Mouse (Mus musculus) megakaryocyte, embryonic 14.5 days (primary cell): ENCODE measurements at regions not wholly inside any gene's neighbourhood (a gene's known extent, or its start where the extent isn't known, plus 50 kb on each side); places are given as distances from the start of the nearest gene placed in this dataset.

Experiments used
- H3K27me3 ChIP-seq: replicated peaks from 2 replicates; pipeline ENCODE3; 2012; ENCODE audit warnings: inconsistent platforms
- H3K36me3 ChIP-seq: replicated peaks from 2 replicates; pipeline ENCODE3; 2012; ENCODE audit warnings: low read length, inconsistent platforms, mixed read lengths
- H3K4me1 ChIP-seq: 2 replicates; pipeline ENCODE4 v1.6.1; 2012; ENCODE audit warnings: inconsistent platforms
- H3K4me3 ChIP-seq: replicated peaks from 2 replicates; pipeline ENCODE3; 2012; ENCODE audit warnings: moderate library complexity, mild to moderate bottlenecking, inconsistent platforms
- H3K9me3 ChIP-seq: 2 replicates; pipeline ENCODE4 v1.6.1; 2012; ENCODE audit warnings: inconsistent platforms
- FLI1 ChIP-seq: IDR thresholded peaks from 2 replicates; pipeline ENCODE4 v1.6.1; 2012; ENCODE audit warnings: low read length, inconsistent platforms, mixed read lengths
- GATA1 ChIP-seq: IDR thresholded peaks from 3 replicates; pipeline ENCODE4 v1.6.1; 2012; ENCODE audit warnings: mixed read lengths, low read length, inconsistent platforms, borderline replicate concordance

GRCm38 (mm10) chr17:47317651-47318050, 51.0 kb upstream of the Mrps10 start:
- Histone ChIP-seq H3K9me3 (no peaks in the 10 kb centered on the region), H3K36me3 (peaks cover 67% of the 10 kb centered on the region), H3K4me1 (peaks cover 22% of the 10 kb centered on the region), H3K27me3 (peaks cover 15% of the 10 kb centered on the region), H3K4me3 (no peak overlapping the region)
- TF ChIP-seq GATA1 (no peak), FLI1 (no peak)

GRCm38 (mm10) chr17:47313162-47313561, 55.5 kb upstream of the Mrps10 start:
- Histone ChIP-seq H3K36me3 (peaks cover 46% of the 10 kb centered on the region), H3K4me3 (no peak overlapping the region), H3K27me3 (peaks cover 6% of the 10 kb centered on the region), H3K4me1 (peaks cover 12% of the 10 kb centered on the region), H3K9me3 (0 out of 2 replicates have a peak, but pooled peaks cover 5% of the 10 kb centered on the region)
- TF ChIP-seq GATA1 (no peak), FLI1 (no peak)

GRCm38 (mm10) chr17:47311272-47311671, 57.4 kb upstream of the Mrps10 start:
- peaks cover 42% of the 10 kb centered on the region for H3K36me3 ChIP-seq
- no peak overlapping the region for H3K4me3 ChIP-seq
- H3K9me3 ChIP-seq, result 0 out of 2 replicates have a peak, but pooled peaks cover 5% of the 10 kb centered on the region
- H3K27me3 ChIP-seq, result peaks cover 6% of the 10 kb centered on the region
- TF ChIP-seq FLI1, result no peak
- no peak for TF ChIP-seq GATA1
- 0 out of 2 replicates have a peak, but pooled peaks cover 3% of the 10 kb centered on the region for H3K4me1 ChIP-seq

GRCm38 (mm10) chr17:47306027-47306761, 62.5 kb upstream of the Mrps10 start:
- TF ChIP-seq FLI1 (no peak), GATA1 (no peak)
- Histone ChIP-seq H3K27me3 (peaks cover 3% of the 10 kb centered on the region), H3K36me3 (peaks cover 13% of the 10 kb centered on the region), H3K4me3 (no peak overlapping the region), H3K4me1 (peaks cover 4% of the 10 kb centered on the region; the same call in 1 of the 2 replicates), H3K9me3 (0 out of 2 replicates have a peak, but pooled peaks cover 5% of the 10 kb centered on the region)

- TF ChIP-seq GATA1 (no peak), FLI1 (no peak)
- H3K4me1 ChIP-seq, result peaks cover 13% of the 10 kb centered on the region
- peaks cover 7% of the 10 kb centered on the region for H3K36me3 ChIP-seq
- H3K4me3 ChIP-seq, result no peak overlapping the region
- no peaks in the 10 kb centered on the region for H3K9me3 ChIP-seq
- peaks cover 3% of the 10 kb centered on the region for H3K27me3 ChIP-seq
Measured at GRCm38 (mm10) chr17:47304463-47305199, 64.1 kb upstream of the Mrps10 start.

DNA sequence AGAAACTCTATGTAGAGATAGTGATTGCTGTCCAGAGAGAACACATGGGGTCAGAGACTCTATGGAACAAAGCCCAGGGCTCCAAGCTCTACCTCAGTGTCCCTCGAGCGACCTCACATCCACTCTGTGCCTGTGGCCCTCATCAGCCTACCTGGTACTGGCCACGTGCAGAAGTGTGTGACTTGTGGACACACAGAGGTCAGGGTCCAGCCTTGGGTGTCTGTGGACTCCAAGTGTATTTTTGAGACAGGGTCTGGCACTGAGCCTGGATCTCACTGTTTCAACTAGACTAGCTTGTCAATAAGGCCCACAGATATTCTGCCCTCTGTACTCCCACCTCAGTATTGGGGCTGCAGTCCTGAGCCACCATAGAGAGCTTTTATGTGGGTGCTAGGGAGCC, 65.1 kb upstream of the Mrps10 start:
- H3K4me1 ChIP-seq, result peaks cover 16% of the 10 kb centered on the region

DNA sequence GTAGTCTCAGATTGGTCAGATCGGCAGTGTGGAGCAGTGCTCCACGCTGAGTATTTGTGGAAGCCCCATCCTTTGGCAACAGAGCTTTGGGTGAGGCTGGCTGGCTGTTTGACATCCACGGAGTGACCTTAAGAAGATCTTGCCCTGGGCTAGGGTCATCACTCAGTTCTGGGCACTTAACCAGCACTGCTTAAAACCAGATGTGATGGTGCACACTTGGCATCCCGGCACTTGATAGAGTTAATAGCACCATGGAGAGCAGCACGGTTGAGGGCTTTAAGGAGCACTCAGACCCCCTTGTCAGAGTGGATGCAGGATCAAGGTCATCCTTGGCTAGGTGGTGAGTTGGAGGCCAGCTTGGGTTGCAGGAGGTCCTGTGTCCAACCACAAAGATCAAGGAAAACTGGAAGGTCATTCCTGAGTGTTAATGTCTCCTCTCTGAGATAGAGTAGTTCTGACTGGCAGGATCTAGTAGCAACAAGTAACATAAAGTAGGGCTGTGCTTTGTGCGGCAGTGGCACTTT, 70.2 kb upstream of the Mrps10 start:
- Histone ChIP-seq H3K9me3 (no peaks in the 10 kb centered on the region), H3K4me1 (peaks cover 63% of the 10 kb centered on the region), H3K27me3 (no peaks in the 10 kb centered on the region), H3K36me3 (peaks cover 10% of the 10 kb centered on the region), H3K4me3 (no peak overlapping the region)
- TF ChIP-seq FLI1 (no peak), GATA1 (no peak)

More for the DNA sequence above, 65.1 kb upstream of the Mrps10 start:
- TF ChIP-seq FLI1, result no peak
- no peak for TF ChIP-seq GATA1
- Histone ChIP-seq H3K27me3 (peaks cover 3% of the 10 kb centered on the region), H3K9me3 (no peaks in the 10 kb centered on the region), H3K4me3 (no peak overlapping the region), H3K36me3 (peaks cover 7% of the 10 kb centered on the region)

- Histone ChIP-seq H3K4me1 (peaks cover 68% of the 10 kb centered on the region), H3K9me3 (peaks cover 5% of the 10 kb centered on the region), H3K4me3 (no peak overlapping the region), H3K36me3 (peaks cover 15% of the 10 kb centered on the region), H3K27me3 (no peaks in the 10 kb centered on the region)
- TF ChIP-seq GATA1, result no peak
- TF ChIP-seq FLI1, result no peak
Measured at GRCm38 (mm10) chr17:47297965-47298364, 70.7 kb upstream of the Mrps10 start.

GRCm38 (mm10) chr17:47296709-47297450, 71.8 kb upstream of the Mrps10 start:
- Histone ChIP-seq H3K4me3 (no peak overlapping the region), H3K27me3 (no peaks in the 10 kb centered on the region), H3K9me3 (peaks cover 9% of the 10 kb centered on the region), H3K36me3 (peaks cover 23% of the 10 kb centered on the region), H3K4me1 (peaks cover 70% of the 10 kb centered on the region)
- TF ChIP-seq FLI1, result no peak
- TF ChIP-seq GATA1, result no peak
